Mouse (Mus musculus): Measurements from ENCODE around the gene Ep300. TPM values are rescaled to one million over a fixed set of nuclear protein-coding genes. Genes with fewer than 3 reads are reported as not detected.
A peak's percentile ranks its signal among the peaks of the same experiment; 100 is the strongest.

Ep300 gene
- total and polyA plus RNA-seq, 2 experiments from 2014 or later = 14.9 to 55.5 TPM

- Histone ChIP-seq H3K9me3 (ENCODE audit: low read length) (no peaks in the 10 kb centered on the region), H3K36me3 (ENCODE audit: insufficient read depth, low read length) (peaks cover 16% of the 10 kb centered on the region), H3K4me1 (ENCODE audit: insufficient read depth, low read length) (peaks cover 18% of the 10 kb centered on the region; the same call in 1 of the 2 replicates), H3K4me2 (ENCODE audit: low read depth, low read length, poor library complexity, severe bottlenecking) (peak overlapping the region; percentile 91), H3K27ac (ENCODE audit: low read depth, low read length) (peak overlapping the region; percentile 81), H3K27me3 (ENCODE audit: insufficient read depth, low read length) (no peaks in the 10 kb centered on the region), H3K4me3 (ENCODE audit: low read depth, low read length) (peak overlapping the region; percentile 58), H3K9ac (replicated peaks; ENCODE audit: low read length, poor library complexity, severe bottlenecking) (peak overlapping the region; percentile 94)
- ATAC-seq (ENCODE audit: low FRiP score) (peak; percentile 15; the same call in 1 of the 2 replicates), DNase-seq (ENCODE audit: low spot score) (no peak)
- TF ChIP-seq CTCF (IDR thresholded peaks at IDR 0.05) = no peak
- 3% methylated on average over 38 of the region's 41 CpGs for WGBS
Observed at GRCm38 (mm10) chr15:81693366-81693966, 108.3 kb downstream of the Ep300 start.

- peak; percentile 76 for TF ChIP-seq CTCF (IDR thresholded peaks at IDR 0.05)
- under 1% methylated on average over 76 of the region's 107 CpGs for WGBS
- H3K36me3 ChIP-seq (ENCODE audit: insufficient read depth, low read length) = peaks cover 13% of the 10 kb centered on the region
- DNase-seq (ENCODE audit: low spot score) = peak; percentile 78
- peak; percentile 70 for ATAC-seq (ENCODE audit: low FRiP score)
- H3K4me2 ChIP-seq (ENCODE audit: low read depth, low read length, poor library complexity, severe bottlenecking) = peak overlapping the region; percentile 91
- H3K9me3 ChIP-seq (ENCODE audit: low read length) = no peaks in the 10 kb centered on the region
- peak overlapping the region; percentile 58 for H3K4me3 ChIP-seq (ENCODE audit: low read depth, low read length)
- H3K4me1 ChIP-seq (ENCODE audit: insufficient read depth, low read length) = peaks cover 18% of the 10 kb centered on the region; the same call in 1 of the 2 replicates
- H3K27ac ChIP-seq (ENCODE audit: low read depth, low read length) = peak overlapping the region; percentile 81
- no peaks in the 10 kb centered on the region for H3K27me3 ChIP-seq (ENCODE audit: insufficient read depth, low read length)
- peak overlapping the region; percentile 94 for H3K9ac ChIP-seq (replicated peaks; ENCODE audit: low read length, poor library complexity, severe bottlenecking)
Observed at GRCm38 (mm10) chr15:81693967-81694881, 109.1 kb downstream of the Ep300 start.

GRCm38 (mm10) chr15:81694891-81695290 lies 109.7 kb downstream of the Ep300 start:
- Histone ChIP-seq H3K27ac (ENCODE audit: low read depth, low read length) (peak overlapping the region; percentile 81), H3K4me3 (ENCODE audit: low read depth, low read length) (peak overlapping the region; percentile 58), H3K4me2 (ENCODE audit: low read depth, low read length, poor library complexity, severe bottlenecking) (peak overlapping the region; percentile 91), H3K27me3 (ENCODE audit: insufficient read depth, low read length) (no peaks in the 10 kb centered on the region), H3K9me3 (ENCODE audit: low read length) (no peaks in the 10 kb centered on the region), H3K36me3 (ENCODE audit: insufficient read depth, low read length) (peaks cover 9% of the 10 kb centered on the region), H3K9ac (replicated peaks; ENCODE audit: low read length, poor library complexity, severe bottlenecking) (peak overlapping the region; percentile 94), H3K4me1 (ENCODE audit: insufficient read depth, low read length) (peaks cover 18% of the 10 kb centered on the region; the same call in 1 of the 2 replicates)
- no peak for ATAC-seq (ENCODE audit: low FRiP score)
- TF ChIP-seq CTCF (IDR thresholded peaks at IDR 0.05) = no peak
- 34% methylated on average over 18 of the region's 19 CpGs for WGBS
- DNase-seq (ENCODE audit: low spot score) = no peak

GRCm38 (mm10) chr15:81697175-81697574 lies 112.0 kb downstream of the Ep300 start, which contains the start of gene Chadl:
TSS of gene Chadl (minus strand) at chr15:81697287.
- no peak within 1 kb of the TSS for H3K4me3 ChIP-seq (ENCODE audit: low read depth, low read length)
- 0 out of 2 replicates have a peak, but pooled peaks cover 2% of the 10 kb centered on the region for H3K36me3 ChIP-seq (ENCODE audit: insufficient read depth, low read length)
- H3K4me2 ChIP-seq (ENCODE audit: low read depth, low read length, poor library complexity, severe bottlenecking) = no peak within 1 kb of the TSS
- no peak for TF ChIP-seq CTCF (IDR thresholded peaks at IDR 0.05)
- WGBS = 53% methylated on average over 7 of the region's 7 CpGs
- peak within 1 kb of the TSS; percentile 12; the same call in 1 of the 2 replicates for H3K27ac ChIP-seq (ENCODE audit: low read depth, low read length)
- ATAC-seq (ENCODE audit: low FRiP score) (peak; percentile 58), DNase-seq (ENCODE audit: low spot score) (peak; percentile 76)
- H3K9ac ChIP-seq (replicated peaks; ENCODE audit: low read length, poor library complexity, severe bottlenecking) = no peak within 1 kb of the TSS
- no peaks in the 10 kb centered on the region for H3K27me3 ChIP-seq (ENCODE audit: insufficient read depth, low read length)
- H3K4me1 ChIP-seq (ENCODE audit: insufficient read depth, low read length) = peaks cover 16% of the 10 kb centered on the region; the same call in 1 of the 2 replicates
- no peaks in the 10 kb centered on the region for H3K9me3 ChIP-seq (ENCODE audit: low read length)

- no peak overlapping the region for H3K4me3 ChIP-seq (ENCODE audit: low read depth, low read length)
- no peaks in the 10 kb centered on the region for H3K9me3 ChIP-seq (ENCODE audit: low read length)
- 51% methylated on average over 3 of the region's 3 CpGs for WGBS
- peak; percentile 69 for TF ChIP-seq CTCF (IDR thresholded peaks at IDR 0.05)
- H3K27me3 ChIP-seq (ENCODE audit: insufficient read depth, low read length) = no peaks in the 10 kb centered on the region
- no peak overlapping the region for H3K27ac ChIP-seq (ENCODE audit: low read depth, low read length)
- 0 out of 2 replicates have a peak, but pooled peaks cover 2% of the 10 kb centered on the region for H3K36me3 ChIP-seq (ENCODE audit: insufficient read depth, low read length)
- H3K9ac ChIP-seq (replicated peaks; ENCODE audit: low read length, poor library complexity, severe bottlenecking) = no peak overlapping the region
- H3K4me1 ChIP-seq (ENCODE audit: insufficient read depth, low read length) = peaks cover 13% of the 10 kb centered on the region; the same call in 1 of the 2 replicates
- DNase-seq (ENCODE audit: low spot score) (peak; percentile 62), ATAC-seq (ENCODE audit: low FRiP score) (no peak)
- no peak overlapping the region for H3K4me2 ChIP-seq (ENCODE audit: low read depth, low read length, poor library complexity, severe bottlenecking)
Observed at GRCm38 (mm10) chr15:81697847-81698246, 112.7 kb downstream of the Ep300 start.

All from midbrain, postnatal 0 days (tissue).